Mouse (Mus musculus) heart, postnatal 0 days (tissue): ENCODE results near the gene Swsap1.

Experiments
- CTCF ChIP-seq: IDR thresholded peaks from 2 replicates; pipeline ENCODE4 v1.5.1; 2016; ENCODE audit warnings: antibody characterized with exemption, control low read depth, low read depth
- EP300 ChIP-seq: IDR thresholded peaks from 2 replicates; pipeline ENCODE4 v1.6.1; 2016; ENCODE audit warnings: antibody characterized with exemption, low read depth

- TF ChIP-seq EP300 (no peak), CTCF (no peak)
Measured at GRCm38 (mm10) chr9:21953600-21953999, 2.0 kb upstream of the Swsap1 start.
